21 mouse cellular contexts compared by ENCODE assay signal in the genomic region with DNA sequence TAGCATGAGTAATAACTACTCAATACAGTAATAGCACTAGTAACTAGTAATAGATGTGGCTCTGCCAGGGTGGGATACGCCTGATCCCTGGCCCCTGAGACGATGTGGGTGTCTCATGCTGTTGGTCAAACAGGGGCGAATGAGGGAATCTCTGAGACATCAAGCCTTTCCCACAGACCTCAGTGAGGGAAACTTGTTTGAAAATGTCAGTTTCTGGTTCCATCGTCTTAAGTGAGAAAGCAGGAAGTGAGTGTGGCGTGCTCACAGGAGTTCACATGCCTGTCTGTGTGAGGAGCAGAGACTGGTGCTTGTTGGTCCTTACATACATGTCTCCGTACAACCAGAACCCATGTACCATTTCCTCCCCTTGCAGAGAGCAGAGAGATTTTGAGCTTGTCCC.
A peak's percentile ranks its signal among the peaks of the same experiment; 100 is the strongest.
DNase-seq lines count a peak whose midpoint lies in the region; ATAC-seq lines count a peak whose summit lies in the region.
"Had no signal": no experiment of that assay in that cellular context is flagged by ENCODE, and none has a peak within 500 bp of the region (broad histone marks: within the 10 kb centered on the region; RNA-seq: fewer than 3 reads in every experiment).

No protein-coding gene starts in this region.

- H3K4me1 ChIP-seq in heart, embryonic 10.5 days, result peaks cover 30% of the 10 kb centered on the region
- H3K4me1 ChIP-seq in midbrain, embryonic 10.5 days, result peaks cover 8% of the 10 kb centered on the region; the same call in 1 of the 2 replicates
- H3K4me1 ChIP-seq in midbrain, embryonic 14.5 days (ENCODE audit: control insufficient read depth, insufficient read depth, low read length), result no peaks in the 10 kb centered on the region
- H3K4me1 ChIP-seq: embryonic facial prominence, embryonic 12.5 days had no signal

- WGBS in heart, embryonic 10.5 days, result 81% methylated on average over 6 of the region's 6 CpGs
- WGBS in midbrain, embryonic 10.5 days, result 90% methylated on average over 6 of the region's 6 CpGs
- 93% methylated on average over 6 of the region's 6 CpGs for WGBS in midbrain, embryonic 14.5 days

- no peaks in the 10 kb centered on the region for H3K36me3 ChIP-seq in heart, embryonic 10.5 days
- H3K36me3 ChIP-seq in midbrain, embryonic 10.5 days, result no peaks in the 10 kb centered on the region
- no peaks in the 10 kb centered on the region for H3K36me3 ChIP-seq in midbrain, embryonic 14.5 days (ENCODE audit: control insufficient read depth, insufficient read depth, low read length)
- H3K36me3 ChIP-seq: embryonic facial prominence, embryonic 12.5 days; forebrain, embryonic 15.5 days had no signal

- no peak overlapping the region for H3K4me3 ChIP-seq in heart, embryonic 10.5 days
- no peak overlapping the region for H3K4me3 ChIP-seq in midbrain, embryonic 10.5 days
- no peak overlapping the region for H3K4me3 ChIP-seq in midbrain, embryonic 14.5 days (replicated peaks; ENCODE audit: low read depth, low read length)
- H3K4me3 ChIP-seq: embryonic facial prominence, embryonic 12.5 days; forebrain, embryonic 13.5 days; forebrain, embryonic 15.5 days had no signal

- intact Hi-C loops in heart, postnatal 36 days (cut with DNase I), result no loop called here

- H3K9ac ChIP-seq in midbrain, embryonic 14.5 days (replicated peaks; ENCODE audit: low read length), result no peak overlapping the region
- H3K9ac ChIP-seq: embryonic facial prominence, embryonic 12.5 days; forebrain, embryonic 13.5 days; forebrain, embryonic 15.5 days; forebrain, postnatal 0 days had no signal

- no peak for ATAC-seq in midbrain, embryonic 14.5 days (ENCODE audit: low FRiP score, low TSS enrichment)
- ATAC-seq: forebrain, embryonic 13.5 days; forebrain, embryonic 15.5 days; forebrain, postnatal 0 days had no signal

- 0 out of 2 replicates have a peak, but pooled peaks cover 7% of the 10 kb centered on the region for H3K27me3 ChIP-seq in heart, embryonic 10.5 days (ENCODE audit: insufficient read depth, poor library complexity, severe bottlenecking)
- H3K27me3 ChIP-seq in midbrain, embryonic 10.5 days (ENCODE audit: low read depth, poor library complexity, severe bottlenecking), result no peaks in the 10 kb centered on the region
- no peaks in the 10 kb centered on the region for H3K27me3 ChIP-seq in midbrain, embryonic 14.5 days (ENCODE audit: control insufficient read depth, insufficient read depth, low read length)
- H3K27me3 ChIP-seq: embryonic facial prominence, embryonic 12.5 days; forebrain, embryonic 15.5 days had no signal

- H3K9me3 ChIP-seq in heart, embryonic 10.5 days, result no peaks in the 10 kb centered on the region
- no peaks in the 10 kb centered on the region for H3K9me3 ChIP-seq in midbrain, embryonic 10.5 days (replicated peaks)
- H3K9me3 ChIP-seq in midbrain, embryonic 14.5 days (ENCODE audit: control insufficient read depth, low read length), result no peaks in the 10 kb centered on the region
- H3K9me3 ChIP-seq: embryonic facial prominence, embryonic 12.5 days; forebrain, embryonic 13.5 days; forebrain, embryonic 15.5 days had no signal

- H3K27ac ChIP-seq in heart, embryonic 10.5 days, result no peak overlapping the region
- 0 out of 2 replicates have a peak overlapping the region, but pooled peaks have one; percentile 0 for H3K27ac ChIP-seq in midbrain, embryonic 10.5 days (replicated peaks)
- H3K27ac ChIP-seq in midbrain, embryonic 14.5 days (replicated peaks; ENCODE audit: low read depth, low read length), result no peak overlapping the region
- H3K27ac ChIP-seq: embryonic facial prominence, embryonic 12.5 days; forebrain, embryonic 13.5 days; forebrain, embryonic 15.5 days had no signal

- DNase-seq in heart, embryonic 10.5 days (ENCODE audit: low spot score), result peak; percentile 55
- no peak for DNase-seq in heart, postnatal 36 days
- DNase-seq in midbrain, embryonic 10.5 days (ENCODE audit: low spot score), result no peak
- no peak for DNase-seq in midbrain, embryonic 14.5 days
- peak; percentile 6 to 14 for DNase-seq in right cerebral cortex, postnatal 10 days (ENCODE audit: low spot score in 2 of 2)
- no peak for DNase-seq in right cerebral cortex, postnatal 36 days (ENCODE audit: low spot score in 2 of 2)
- DNase-seq in layer of hippocampus, adult 9-10 months (ENCODE audit: low spot score), result no peak
- DNase-seq: adrenal gland, adult 2 months; adrenal gland, postnatal 10 days; adrenal gland, postnatal 25 days; cerebellum, adult 11 months; cerebellum, adult 18-20 months; cerebellum, adult 8-10 months; cerebellum, adult 9-11 months; cerebellum, postnatal 14 days; cerebellum, postnatal 36 days; embryo, embryonic 11 days; forebrain, postnatal 0 days had no signal

- H3K4me2 ChIP-seq in midbrain, embryonic 14.5 days (ENCODE audit: low read length), result no peak overlapping the region
- H3K4me2 ChIP-seq: embryonic facial prominence, embryonic 12.5 days; forebrain, embryonic 13.5 days; forebrain, embryonic 15.5 days had no signal

Comparison
In these comparisons a context has a peak if more than half of its experiments do, and no peak if none do; other contexts are left out.
1. DNase-seq: peak in heart, embryonic 10.5 days (single experiment) and right cerebral cortex, postnatal 10 days (2 of 2); none in heart, postnatal 36 days (0 of 2), midbrain, embryonic 10.5 days (single experiment), midbrain, embryonic 14.5 days (single experiment), right cerebral cortex, postnatal 36 days (0 of 2) and layer of hippocampus, adult 9-10 months (single experiment).